Mouse (Mus musculus): ENCODE measurements at regions not wholly inside any gene's neighbourhood (a gene's known extent, or its start where the extent isn't known, plus 50 kb on each side); places are given as distances from the start of the nearest gene placed in this dataset.

DNA sequence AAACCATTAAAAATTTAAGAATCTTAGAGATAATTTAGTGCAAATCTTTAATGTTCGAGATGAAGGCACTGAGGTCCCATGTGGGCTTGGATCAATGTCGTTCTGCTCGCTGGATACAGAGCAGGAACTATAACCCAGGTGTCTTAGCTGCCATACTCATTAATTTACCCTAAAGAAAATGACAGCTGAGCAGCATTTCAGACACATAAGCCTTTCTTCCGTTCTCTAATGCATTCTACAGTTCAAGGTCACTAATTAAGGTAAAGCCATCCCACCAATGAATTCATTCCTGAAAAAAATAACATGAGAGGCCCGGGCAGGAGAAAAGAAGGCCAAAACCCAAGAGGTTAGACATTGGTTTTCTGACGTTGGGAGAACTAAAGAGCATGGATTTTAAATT, 670.3 kb downstream of the Basp1 start:
- no peak for DNase-seq (ENCODE audit: low spot score)
- Histone ChIP-seq H3K4me2 (ENCODE audit: low read depth, low read length, severe bottlenecking) (no peak overlapping the region), H3K4me1 (replicated peaks; ENCODE audit: control insufficient read depth, insufficient read depth, low read length) (no peaks in the 10 kb centered on the region), H3K27me3 (ENCODE audit: control insufficient read depth, insufficient read depth, low read length) (no peaks in the 10 kb centered on the region), H3K27ac (ENCODE audit: low read depth, low read length) (no peak overlapping the region), H3K9ac (ENCODE audit: low read length) (no peak overlapping the region), H3K36me3 (ENCODE audit: control insufficient read depth, insufficient read depth, low read length) (no peaks in the 10 kb centered on the region), H3K9me3 (ENCODE audit: control insufficient read depth, low read length) (no peaks in the 10 kb centered on the region), H3K4me3 (ENCODE audit: low read depth, low read length) (no peak overlapping the region)
- WGBS, result 54% methylated on average over 6 of the region's 6 CpGs
- ATAC-seq (replicated peaks; ENCODE audit: low FRiP score), result no peak

DNA sequence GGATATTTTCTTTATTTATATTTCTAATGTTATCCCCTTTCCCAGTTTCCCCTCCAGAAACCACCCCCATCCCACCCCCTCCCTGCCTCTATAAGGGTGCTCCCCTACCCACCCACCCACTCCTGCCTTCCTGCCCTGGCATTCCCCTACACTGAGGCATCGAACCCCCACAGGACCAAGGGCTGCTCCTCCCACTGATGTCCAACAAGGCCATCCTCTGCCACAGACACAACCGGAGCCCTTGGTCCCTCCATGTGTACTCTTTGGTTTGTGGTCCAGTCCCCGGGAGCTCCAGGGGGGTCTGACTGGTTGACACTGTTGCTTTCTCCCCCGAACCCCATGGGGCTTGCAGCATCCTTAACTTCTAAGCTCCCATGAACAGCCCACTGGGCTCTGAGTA, 688.4 kb downstream of the Basp1 start:
- Histone ChIP-seq H3K4me3 (ENCODE audit: low read depth, low read length) (no peak overlapping the region), H3K27me3 (ENCODE audit: control insufficient read depth, insufficient read depth, low read length) (no peaks in the 10 kb centered on the region), H3K4me1 (replicated peaks; ENCODE audit: control insufficient read depth, insufficient read depth, low read length) (no peaks in the 10 kb centered on the region), H3K27ac (ENCODE audit: low read depth, low read length) (no peak overlapping the region), H3K4me2 (ENCODE audit: low read depth, low read length, severe bottlenecking) (no peak overlapping the region), H3K36me3 (ENCODE audit: control insufficient read depth, insufficient read depth, low read length) (no peaks in the 10 kb centered on the region), H3K9me3 (ENCODE audit: control insufficient read depth, low read length) (no peaks in the 10 kb centered on the region), H3K9ac (ENCODE audit: low read length) (no peak overlapping the region)
- WGBS, result 91% methylated on average over 4 of the region's 4 CpGs
- ATAC-seq (replicated peaks; ENCODE audit: low FRiP score) (no peak), DNase-seq (ENCODE audit: low spot score) (no peak)

DNA sequence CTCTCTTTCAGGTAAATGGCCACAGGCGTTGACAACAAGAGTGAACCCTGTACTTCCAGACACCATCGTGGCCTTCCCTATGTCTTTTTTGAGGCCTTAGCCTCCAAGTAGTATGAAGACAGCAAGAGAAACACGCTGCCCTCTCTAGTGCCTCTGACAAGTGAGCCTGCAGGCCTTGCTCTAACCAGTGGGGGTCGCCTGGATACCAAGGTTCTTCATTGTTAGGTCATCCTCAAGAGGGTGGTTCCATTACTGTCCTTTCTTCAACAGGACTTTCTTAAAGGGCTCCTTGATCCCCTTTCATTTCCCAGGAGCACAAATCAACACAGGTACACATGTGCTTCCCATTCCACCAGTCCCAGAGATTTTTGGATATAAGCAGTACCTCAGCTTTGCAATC, 688.9 kb downstream of the Basp1 start:
- no peak overlapping the region for H3K4me3 ChIP-seq (ENCODE audit: low read depth, low read length)
- H3K4me1 ChIP-seq (replicated peaks; ENCODE audit: control insufficient read depth, insufficient read depth, low read length), result no peaks in the 10 kb centered on the region
- H3K9ac ChIP-seq (ENCODE audit: low read length), result no peak overlapping the region
- H3K36me3 ChIP-seq (ENCODE audit: control insufficient read depth, insufficient read depth, low read length), result no peaks in the 10 kb centered on the region
- DNase-seq (ENCODE audit: low spot score), result peak; percentile 60
- no peaks in the 10 kb centered on the region for H3K9me3 ChIP-seq (ENCODE audit: control insufficient read depth, low read length)
- no peak overlapping the region for H3K4me2 ChIP-seq (ENCODE audit: low read depth, low read length, severe bottlenecking)
- no peaks in the 10 kb centered on the region for H3K27me3 ChIP-seq (ENCODE audit: control insufficient read depth, insufficient read depth, low read length)
- peak; percentile 71 for ATAC-seq (replicated peaks; ENCODE audit: low FRiP score)
- WGBS, result 42% methylated on average over 4 of the region's 4 CpGs
- no peak overlapping the region for H3K27ac ChIP-seq (ENCODE audit: low read depth, low read length)

DNA sequence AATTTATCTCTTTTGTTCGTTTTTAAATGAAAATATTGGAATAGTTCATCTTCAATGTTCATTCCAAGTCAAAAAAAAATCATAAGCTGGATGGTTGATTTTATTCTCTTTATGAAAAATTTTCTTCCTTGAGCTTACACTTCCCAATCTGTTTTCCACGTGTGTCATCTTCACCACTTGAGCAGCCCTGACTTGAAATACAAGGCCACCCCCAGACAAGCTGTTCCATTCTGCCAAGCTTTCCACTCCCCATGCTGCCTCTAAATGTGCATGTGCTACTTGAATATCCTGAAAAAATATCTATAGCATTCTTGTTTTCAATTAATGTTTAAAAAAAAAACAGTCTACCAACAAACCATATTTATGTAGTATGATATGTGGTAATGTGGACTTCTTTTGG, 693.2 kb downstream of the Basp1 start:
- no peaks in the 10 kb centered on the region for H3K27me3 ChIP-seq (ENCODE audit: control insufficient read depth, insufficient read depth, low read length)
- H3K9ac ChIP-seq (ENCODE audit: low read length), result no peak overlapping the region
- H3K4me3 ChIP-seq (ENCODE audit: low read depth, low read length), result no peak overlapping the region
- no peaks in the 10 kb centered on the region for H3K9me3 ChIP-seq (ENCODE audit: control insufficient read depth, low read length)
- ATAC-seq (replicated peaks; ENCODE audit: low FRiP score) (no peak), DNase-seq (ENCODE audit: low spot score) (no peak)
- H3K4me2 ChIP-seq (ENCODE audit: low read depth, low read length, severe bottlenecking), result no peak overlapping the region
- no peaks in the 10 kb centered on the region for H3K4me1 ChIP-seq (replicated peaks; ENCODE audit: control insufficient read depth, insufficient read depth, low read length)
- H3K27ac ChIP-seq (ENCODE audit: low read depth, low read length), result no peak overlapping the region
- WGBS, result 79% methylated on average over 2 of the region's 2 CpGs
- no peaks in the 10 kb centered on the region for H3K36me3 ChIP-seq (ENCODE audit: control insufficient read depth, insufficient read depth, low read length)

DNA sequence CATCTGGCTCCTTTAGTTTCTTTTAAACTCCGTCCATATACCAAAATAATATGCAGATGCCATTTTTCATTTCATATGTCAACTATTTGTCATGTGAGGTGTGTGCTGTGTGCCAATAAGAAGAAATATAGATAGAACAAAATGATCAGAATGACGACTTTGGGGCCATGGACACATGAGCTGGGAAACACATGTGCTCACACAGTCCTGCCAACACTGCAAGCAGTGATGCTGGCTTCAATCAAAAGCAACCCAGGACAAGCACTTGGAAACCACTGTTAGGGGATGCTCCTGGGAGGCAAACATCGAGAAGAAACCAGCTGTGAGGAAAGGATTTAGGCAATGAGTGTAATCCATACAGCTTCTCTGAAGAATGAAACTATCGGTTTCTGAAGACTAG, 731.4 kb downstream of the Basp1 start:
- Histone ChIP-seq H3K36me3 (ENCODE audit: control insufficient read depth, insufficient read depth, low read length) (no peaks in the 10 kb centered on the region), H3K9ac (ENCODE audit: low read length) (no peak overlapping the region), H3K27me3 (ENCODE audit: control insufficient read depth, insufficient read depth, low read length) (no peaks in the 10 kb centered on the region), H3K4me1 (replicated peaks; ENCODE audit: control insufficient read depth, insufficient read depth, low read length) (no peaks in the 10 kb centered on the region), H3K4me3 (ENCODE audit: low read depth, low read length) (no peak overlapping the region), H3K27ac (ENCODE audit: low read depth, low read length) (no peak overlapping the region), H3K4me2 (ENCODE audit: low read depth, low read length, severe bottlenecking) (no peak overlapping the region), H3K9me3 (ENCODE audit: control insufficient read depth, low read length) (no peaks in the 10 kb centered on the region)
- WGBS, result 82% methylated on average over 4 of the region's 4 CpGs
- ATAC-seq (replicated peaks; ENCODE audit: low FRiP score), result no peak
- no peak for DNase-seq (ENCODE audit: low spot score)

DNA sequence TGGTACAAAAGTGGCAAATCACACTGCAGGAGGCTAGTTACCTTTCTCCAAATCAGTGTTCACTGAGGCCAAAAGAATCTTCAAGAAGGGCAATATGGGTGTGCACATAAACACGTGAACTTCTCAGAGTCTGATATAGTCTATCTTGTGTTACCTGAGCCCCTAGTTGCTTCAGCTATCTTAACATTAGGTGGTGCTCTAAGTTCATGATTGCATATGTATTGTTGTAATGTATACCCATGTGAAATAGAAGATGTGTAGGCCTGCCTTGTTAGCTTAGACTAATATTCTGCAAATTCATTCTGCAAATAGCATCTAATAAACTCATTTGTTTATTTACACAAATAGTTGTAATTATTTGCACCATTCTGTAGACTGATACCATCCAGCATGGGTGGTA, 764.6 kb downstream of the Basp1 start:
- Histone ChIP-seq H3K27ac (ENCODE audit: low read depth, low read length) (no peak overlapping the region), H3K4me1 (replicated peaks; ENCODE audit: control insufficient read depth, insufficient read depth, low read length) (no peaks in the 10 kb centered on the region), H3K9me3 (ENCODE audit: control insufficient read depth, low read length) (no peaks in the 10 kb centered on the region), H3K36me3 (ENCODE audit: control insufficient read depth, insufficient read depth, low read length) (no peaks in the 10 kb centered on the region), H3K4me2 (ENCODE audit: low read depth, low read length, severe bottlenecking) (no peak overlapping the region), H3K27me3 (ENCODE audit: control insufficient read depth, insufficient read depth, low read length) (no peaks in the 10 kb centered on the region), H3K9ac (ENCODE audit: low read length) (no peak overlapping the region), H3K4me3 (ENCODE audit: low read depth, low read length) (no peak overlapping the region)
- no peak for ATAC-seq (replicated peaks; ENCODE audit: low FRiP score)
- no peak for DNase-seq (ENCODE audit: low spot score)
- WGBS, result 87% methylated on average over 1 of the region's 1 CpGs

DNA sequence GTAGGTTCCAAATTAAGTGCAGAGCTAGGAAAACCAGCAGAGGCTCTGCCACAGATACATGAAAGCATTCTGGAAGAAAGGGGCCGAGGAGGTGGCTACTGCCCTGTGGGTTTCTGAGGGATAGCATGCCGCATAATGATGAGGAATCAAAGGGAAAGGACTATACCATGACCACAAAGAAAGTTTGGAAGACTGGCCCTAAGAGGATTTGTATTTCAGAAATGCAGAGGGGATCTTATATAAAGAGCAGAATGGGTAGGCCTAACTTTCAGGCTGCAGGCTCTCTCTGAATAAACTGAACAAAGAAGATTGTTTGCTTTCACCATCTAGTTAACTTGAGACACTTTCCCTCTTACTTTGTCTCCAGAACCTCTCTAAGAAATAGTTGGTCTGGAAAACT, 777.9 kb downstream of the Basp1 start:
- H3K9me3 ChIP-seq (ENCODE audit: control insufficient read depth, low read length), result no peaks in the 10 kb centered on the region
- no peak overlapping the region for H3K4me3 ChIP-seq (ENCODE audit: low read depth, low read length)
- 52% methylated on average over 2 of the region's 2 CpGs for WGBS
- ATAC-seq (replicated peaks; ENCODE audit: low FRiP score) (no peak), DNase-seq (ENCODE audit: low spot score) (no peak)
- no peaks in the 10 kb centered on the region for H3K4me1 ChIP-seq (replicated peaks; ENCODE audit: control insufficient read depth, insufficient read depth, low read length)
- no peak overlapping the region for H3K27ac ChIP-seq (ENCODE audit: low read depth, low read length)
- H3K36me3 ChIP-seq (ENCODE audit: control insufficient read depth, insufficient read depth, low read length), result no peaks in the 10 kb centered on the region
- H3K27me3 ChIP-seq (ENCODE audit: control insufficient read depth, insufficient read depth, low read length), result no peaks in the 10 kb centered on the region
- no peak overlapping the region for H3K9ac ChIP-seq (ENCODE audit: low read length)
- no peak overlapping the region for H3K4me2 ChIP-seq (ENCODE audit: low read depth, low read length, severe bottlenecking)

DNA sequence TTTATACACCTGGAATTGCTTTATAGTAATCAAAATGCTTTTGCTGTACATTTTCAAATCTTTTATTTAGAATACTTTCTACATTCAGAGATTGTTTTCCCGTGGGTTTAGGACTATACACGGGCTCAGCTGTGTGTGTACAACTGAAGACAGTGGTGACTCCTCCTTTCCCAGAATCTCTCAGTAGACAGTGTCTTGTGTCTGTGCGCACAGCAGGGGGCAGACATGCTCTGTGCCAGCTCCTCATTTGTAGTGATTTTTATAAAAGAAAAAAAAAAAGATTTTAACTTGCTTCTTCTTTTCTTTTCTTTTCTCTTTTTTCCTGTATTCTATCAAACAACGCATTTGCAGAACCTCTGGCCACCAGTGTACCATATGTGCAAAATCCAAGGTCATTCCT, 817.3 kb downstream of the Basp1 start:
- Histone ChIP-seq H3K27ac (ENCODE audit: low read depth, low read length) (no peak overlapping the region), H3K9ac (ENCODE audit: low read length) (no peak overlapping the region), H3K4me2 (ENCODE audit: low read depth, low read length, severe bottlenecking) (no peak overlapping the region), H3K9me3 (ENCODE audit: control insufficient read depth, low read length) (no peaks in the 10 kb centered on the region), H3K4me1 (replicated peaks; ENCODE audit: control insufficient read depth, insufficient read depth, low read length) (no peaks in the 10 kb centered on the region), H3K4me3 (ENCODE audit: low read depth, low read length) (no peak overlapping the region), H3K36me3 (ENCODE audit: control insufficient read depth, insufficient read depth, low read length) (no peaks in the 10 kb centered on the region), H3K27me3 (ENCODE audit: control insufficient read depth, insufficient read depth, low read length) (no peaks in the 10 kb centered on the region)
- ATAC-seq (replicated peaks; ENCODE audit: low FRiP score), result 0 out of 2 replicates have a peak, but pooled peaks have one; percentile 51
- peak; percentile 66 for DNase-seq (ENCODE audit: low spot score)
- 54% methylated on average over 4 of the region's 4 CpGs for WGBS

DNA sequence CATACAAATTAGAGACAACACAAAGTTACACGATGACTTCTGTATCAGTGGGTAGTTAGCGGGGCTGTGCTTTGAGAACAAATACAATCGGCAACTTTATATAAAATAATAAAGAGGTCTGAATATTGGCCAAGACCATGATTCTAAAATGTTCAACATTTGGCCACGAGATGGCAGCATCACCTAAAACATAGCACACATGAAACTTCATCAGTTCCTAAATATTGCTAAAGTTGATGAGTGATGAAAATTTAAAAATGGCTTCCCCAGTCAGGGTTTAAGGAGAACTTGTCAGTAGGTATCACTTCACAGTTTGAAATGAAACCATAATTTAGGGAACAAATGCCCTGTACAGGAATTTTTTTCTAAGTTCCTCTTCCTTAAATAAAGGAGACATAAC, 824.6 kb downstream of the Basp1 start:
- no peak overlapping the region for H3K9ac ChIP-seq (ENCODE audit: low read length)
- no peaks in the 10 kb centered on the region for H3K36me3 ChIP-seq (ENCODE audit: control insufficient read depth, insufficient read depth, low read length)
- no peaks in the 10 kb centered on the region for H3K9me3 ChIP-seq (ENCODE audit: control insufficient read depth, low read length)
- H3K4me2 ChIP-seq (ENCODE audit: low read depth, low read length, severe bottlenecking), result no peak overlapping the region
- DNase-seq (ENCODE audit: low spot score), result peak; percentile 67
- no peaks in the 10 kb centered on the region for H3K27me3 ChIP-seq (ENCODE audit: control insufficient read depth, insufficient read depth, low read length)
- no peak overlapping the region for H3K27ac ChIP-seq (ENCODE audit: low read depth, low read length)
- no peak overlapping the region for H3K4me3 ChIP-seq (ENCODE audit: low read depth, low read length)
- 37% methylated on average over 4 of the region's 4 CpGs for WGBS
- H3K4me1 ChIP-seq (replicated peaks; ENCODE audit: control insufficient read depth, insufficient read depth, low read length), result no peaks in the 10 kb centered on the region
- ATAC-seq (replicated peaks; ENCODE audit: low FRiP score), result no peak

All from forebrain, embryonic 11.5 days (tissue).